Mouse (Mus musculus) liver, embryonic 13.5 days (tissue): ENCODE data around the gene Nfib. TPM values are rescaled to one million over a fixed set of nuclear protein-coding genes. Genes with fewer than 3 reads are reported as not detected.

ENCODE experiments used
- ATAC-seq: fragments of 200-750 bp; cut with Nextera tagmentation; 2 replicates; pipeline ENCODE4 v1.8.0; 2017; ENCODE audit warnings: low read depth, mild to moderate bottlenecking, moderate number of reproducible peaks, moderate library complexity
- DNase-seq: peaks from one replicate; pipeline ENCODE4 v3.0.0; 2022
- H3K27ac ChIP-seq: fragments of 300-500 bp; sonication (generic); 2 replicates; pipeline ENCODE4 v1.5.1; 2015; ENCODE audit warnings: moderate library complexity, mild to moderate bottlenecking, inconsistent platforms
- H3K27me3 ChIP-seq: fragments of 300-500 bp; sonication (generic); 2 replicates; pipeline ENCODE4 v1.6.1; 2015; ENCODE audit warnings: mild to moderate bottlenecking, inconsistent platforms
- H3K36me3 ChIP-seq: fragments of 300-500 bp; sonication (generic); 2 replicates; pipeline ENCODE4 v1.6.1; 2015; ENCODE audit warnings: mild to moderate bottlenecking, inconsistent platforms
- H3K4me1 ChIP-seq: fragments of 300-500 bp; sonication (generic); replicated peaks from 2 replicates; pipeline ENCODE4 v1.6.1; 2015; ENCODE audit warnings: inconsistent platforms
- H3K4me2 ChIP-seq: fragments of 300-500 bp; sonication (generic); 2 replicates; pipeline ENCODE4 v1.6.1; 2015; ENCODE audit warnings: inconsistent platforms, mild to moderate bottlenecking, moderate library complexity
- H3K4me3 ChIP-seq: fragments of 300-500 bp; sonication (generic); replicated peaks from 2 replicates; pipeline ENCODE4 v1.5.1; 2015; ENCODE audit warnings: mild to moderate bottlenecking, inconsistent platforms
- H3K9ac ChIP-seq: fragments of 300-500 bp; sonication (generic); 2 replicates; pipeline ENCODE4 v1.6.1; 2015; ENCODE audit warnings: mild to moderate bottlenecking, inconsistent platforms
- H3K9me3 ChIP-seq: fragments of 300-500 bp; sonication (generic); replicated peaks from 2 replicates; pipeline ENCODE4 v1.6.1; 2016; ENCODE audit warnings: inconsistent platforms
- WGBS: fragments of 180-500 bp; shearing (Covaris S2); methylation state at CpG from one replicate; pipeline ENCODE4 v1.1.7; 2015; ENCODE audit not compliant: insufficient replicate concordance; 5-methylcytosine and 5-hydroxymethylcytosine counted together
- polyA plus RNA-seq: library from polyadenylated mRNA; unstranded; fragments of >200 nt; fragmentation: Nextera tagmentation; extraction: Ambion mirVana; gene quantifications from 2 replicates; pipeline ENCODE4 v1.2.1, GENCODE M21; 2015

Nfib gene
- polyA plus RNA-seq, 1 experiment from 2014 or later, result 4.9 TPM

- ATAC-seq (no peak), DNase-seq (no peak)
- WGBS, result 59% methylated on average over 5 of the region's 5 CpGs
- no peaks in the 10 kb centered on the region for H3K27me3 ChIP-seq
- no peak overlapping the region for H3K9ac ChIP-seq
- H3K9me3 ChIP-seq, result no peaks in the 10 kb centered on the region
- H3K4me1 ChIP-seq, result no peaks in the 10 kb centered on the region
- H3K27ac ChIP-seq, result no peak overlapping the region
- no peak overlapping the region for H3K4me2 ChIP-seq
- H3K36me3 ChIP-seq, result no peaks in the 10 kb centered on the region
- no peak overlapping the region for H3K4me3 ChIP-seq
Observed at GRCm38 (mm10) chr4:82374560-82374959, 331.0 kb downstream of the Nfib start.

GRCm38 (mm10) chr4:82372217-82372616, 333.3 kb downstream of the Nfib start:
- H3K4me3 ChIP-seq, result no peak overlapping the region
- 69% methylated on average over 4 of the region's 4 CpGs for WGBS
- no peaks in the 10 kb centered on the region for H3K9me3 ChIP-seq
- ATAC-seq, result no peak
- DNase-seq, result no peak
- H3K4me2 ChIP-seq, result no peak overlapping the region
- no peaks in the 10 kb centered on the region for H3K4me1 ChIP-seq
- H3K27ac ChIP-seq, result no peak overlapping the region
- no peak overlapping the region for H3K9ac ChIP-seq
- no peaks in the 10 kb centered on the region for H3K27me3 ChIP-seq
- no peaks in the 10 kb centered on the region for H3K36me3 ChIP-seq

- no peak overlapping the region for H3K9ac ChIP-seq
- WGBS, result 68% methylated on average over 4 of the region's 4 CpGs
- H3K4me1 ChIP-seq, result no peaks in the 10 kb centered on the region
- no peak overlapping the region for H3K27ac ChIP-seq
- DNase-seq (no peak), ATAC-seq (no peak)
- H3K9me3 ChIP-seq, result no peaks in the 10 kb centered on the region
- H3K36me3 ChIP-seq, result no peaks in the 10 kb centered on the region
- H3K4me3 ChIP-seq, result no peak overlapping the region
- H3K27me3 ChIP-seq, result no peaks in the 10 kb centered on the region
- H3K4me2 ChIP-seq, result no peak overlapping the region
Observed at GRCm38 (mm10) chr4:82371471-82371870, 334.1 kb downstream of the Nfib start.

GRCm38 (mm10) chr4:82369011-82369776, 336.4 kb downstream of the Nfib start:
- no peak overlapping the region for H3K27ac ChIP-seq
- H3K4me2 ChIP-seq, result no peak overlapping the region
- H3K36me3 ChIP-seq, result no peaks in the 10 kb centered on the region
- H3K9me3 ChIP-seq, result no peaks in the 10 kb centered on the region
- H3K27me3 ChIP-seq, result no peaks in the 10 kb centered on the region
- no peaks in the 10 kb centered on the region for H3K4me1 ChIP-seq
- WGBS, result 70% methylated on average over 6 of the region's 6 CpGs
- no peak overlapping the region for H3K9ac ChIP-seq
- no peak overlapping the region for H3K4me3 ChIP-seq
- ATAC-seq (no peak), DNase-seq (no peak)

- H3K27ac ChIP-seq, result no peak overlapping the region
- no peak overlapping the region for H3K4me3 ChIP-seq
- no peak overlapping the region for H3K4me2 ChIP-seq
- H3K36me3 ChIP-seq, result no peaks in the 10 kb centered on the region
- H3K27me3 ChIP-seq, result no peaks in the 10 kb centered on the region
- no peak overlapping the region for H3K9ac ChIP-seq
- ATAC-seq (no peak), DNase-seq (no peak)
- 55% methylated on average over 9 of the region's 9 CpGs for whole genome bisulfite sequencing
- H3K4me1 ChIP-seq, result no peaks in the 10 kb centered on the region
- no peaks in the 10 kb centered on the region for H3K9me3 ChIP-seq
Observed at GRCm38 (mm10) chr4:82368091-82368775, 337.3 kb downstream of the Nfib start.

- Histone ChIP-seq H3K9ac (no peak overlapping the region), H3K4me2 (no peak overlapping the region), H3K27ac (no peak overlapping the region), H3K4me1 (no peaks in the 10 kb centered on the region), H3K9me3 (no peaks in the 10 kb centered on the region), H3K36me3 (no peaks in the 10 kb centered on the region), H3K27me3 (no peaks in the 10 kb centered on the region), H3K4me3 (no peak overlapping the region)
- 39% methylated on average over 4 of the region's 4 CpGs for WGBS
- no peak for ATAC-seq
- no peak for DNase-seq
Observed at GRCm38 (mm10) chr4:82364696-82365385, 340.7 kb downstream of the Nfib start.

- ATAC-seq, result no peak
- Histone ChIP-seq H3K27ac (no peak overlapping the region), H3K4me3 (no peak overlapping the region), H3K9me3 (no peaks in the 10 kb centered on the region), H3K9ac (no peak overlapping the region), H3K36me3 (no peaks in the 10 kb centered on the region), H3K4me2 (no peak overlapping the region), H3K4me1 (no peaks in the 10 kb centered on the region), H3K27me3 (no peaks in the 10 kb centered on the region)
- DNase-seq, result no peak
- WGBS, result 73% methylated on average over 6 of the region's 6 CpGs
Observed at GRCm38 (mm10) chr4:82363951-82364350, 341.6 kb downstream of the Nfib start.

GRCm38 (mm10) chr4:82362294-82362693, 343.3 kb downstream of the Nfib start:
- no peak overlapping the region for H3K9ac ChIP-seq
- WGBS, result 49% methylated on average over 3 of the region's 3 CpGs

GRCm38 (mm10) chr4:82360081-82360511, 345.5 kb downstream of the Nfib start:
- no peak overlapping the region for H3K4me2 ChIP-seq
- H3K36me3 ChIP-seq, result no peaks in the 10 kb centered on the region
- no peak overlapping the region for H3K4me3 ChIP-seq
- DNase-seq, result no peak
- ATAC-seq, result no peak
- WGBS, result 38% methylated on average over 4 of the region's 4 CpGs
- no peaks in the 10 kb centered on the region for H3K4me1 ChIP-seq
- no peaks in the 10 kb centered on the region for H3K27me3 ChIP-seq
- no peak overlapping the region for H3K9ac ChIP-seq
- H3K27ac ChIP-seq, result no peak overlapping the region
- H3K9me3 ChIP-seq, result no peaks in the 10 kb centered on the region

More at GRCm38 (mm10) chr4:82362294-82362693, 343.3 kb downstream of the Nfib start:
- Histone ChIP-seq H3K4me3 (no peak overlapping the region), H3K36me3 (no peaks in the 10 kb centered on the region), H3K27ac (no peak overlapping the region), H3K4me1 (no peaks in the 10 kb centered on the region), H3K4me2 (no peak overlapping the region), H3K27me3 (no peaks in the 10 kb centered on the region), H3K9me3 (no peaks in the 10 kb centered on the region)
- ATAC-seq (no peak), DNase-seq (no peak)

GRCm38 (mm10) chr4:82359110-82359509, 346.4 kb downstream of the Nfib start:
- no peaks in the 10 kb centered on the region for H3K27me3 ChIP-seq
- no peaks in the 10 kb centered on the region for H3K4me1 ChIP-seq
- no peak overlapping the region for H3K4me2 ChIP-seq
- no peak for DNase-seq
- H3K4me3 ChIP-seq, result no peak overlapping the region
- no peaks in the 10 kb centered on the region for H3K36me3 ChIP-seq
- no peak overlapping the region for H3K27ac ChIP-seq
- no peak overlapping the region for H3K9ac ChIP-seq
- ATAC-seq, result no peak
- H3K9me3 ChIP-seq, result no peaks in the 10 kb centered on the region
- WGBS, result 41% methylated on average over 3 of the region's 3 CpGs

- DNase-seq, result no peak
- Histone ChIP-seq H3K9me3 (no peaks in the 10 kb centered on the region), H3K9ac (no peak overlapping the region), H3K27ac (no peak overlapping the region), H3K4me2 (no peak overlapping the region), H3K27me3 (no peaks in the 10 kb centered on the region), H3K36me3 (no peaks in the 10 kb centered on the region), H3K4me3 (no peak overlapping the region), H3K4me1 (no peaks in the 10 kb centered on the region)
- ATAC-seq, result no peak
- WGBS, result 50% methylated on average over 1 of the region's 1 CpGs
Observed at GRCm38 (mm10) chr4:82349006-82349405, 356.5 kb downstream of the Nfib start.
